Mouse (Mus musculus) yolk sac, embryonic 10.5 days (tissue): Measurements from ENCODE around the gene Nat8f6.
"Not testable (repeated sequence)": the region's sequence is repeated elsewhere in the genome, so short reads cannot be mapped to it uniquely, and the experiment has no call there.

ENCODE experiments used
- DNase-seq: peaks from one replicate; pipeline ENCODE4 v3.0.0-alpha.2; 2017; ENCODE audit warnings: low spot score

Nat8f6 gene

DNA sequence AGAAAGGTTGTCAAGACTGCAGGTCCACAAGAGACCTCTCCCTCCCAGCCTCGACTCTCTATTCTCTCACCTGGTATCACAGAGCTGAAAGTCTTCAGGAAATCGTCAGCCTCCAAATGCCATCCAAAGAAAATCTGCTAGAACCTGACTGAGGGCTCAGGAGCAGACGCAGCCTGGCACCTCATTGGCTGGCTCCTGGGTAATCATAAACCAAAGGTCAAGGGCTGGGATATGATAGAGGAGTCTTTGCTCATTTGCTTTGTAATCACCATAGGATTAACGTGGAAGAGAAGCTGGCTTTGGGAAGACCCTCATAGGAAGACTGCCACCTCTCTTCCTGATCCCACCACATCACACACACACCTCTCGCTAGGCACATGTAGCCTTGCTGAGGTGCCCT, at the start of gene Nat8f6, which contains the start of gene Nat8f5:
Nat8f6 (minus strand) TSS at position 118 of the 400 bp plus-strand sequence.
Nat8f5 (minus strand) TSS at position 136 of the 400 bp plus-strand sequence.
- DNase-seq = no peak

DNA sequence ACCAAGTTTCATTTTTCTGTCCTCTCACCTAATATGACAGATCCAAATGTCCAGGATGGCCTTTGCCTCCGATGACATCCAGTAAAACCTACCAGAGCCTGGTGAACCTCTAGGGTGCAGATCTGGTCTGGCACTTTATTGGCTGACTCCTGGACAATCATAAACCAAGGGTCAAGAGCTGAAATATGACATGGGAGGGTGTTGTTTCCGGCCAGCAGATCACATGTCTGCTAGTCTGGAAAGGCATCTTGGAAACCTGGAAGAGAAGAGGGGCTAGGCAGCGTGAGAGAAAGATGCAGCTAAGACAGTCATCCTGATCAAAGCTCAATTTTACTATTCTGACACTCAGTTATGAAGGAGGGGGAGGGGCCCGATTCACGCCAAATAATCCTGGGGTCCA, 48.3 kb upstream of the Nat8f6 start, which contains the start of gene Nat8f2:
Nat8f2 (minus strand) TSS at position 153 of the 400 bp plus-strand sequence.
- DNase-seq = not testable (repeated sequence)

DNA sequence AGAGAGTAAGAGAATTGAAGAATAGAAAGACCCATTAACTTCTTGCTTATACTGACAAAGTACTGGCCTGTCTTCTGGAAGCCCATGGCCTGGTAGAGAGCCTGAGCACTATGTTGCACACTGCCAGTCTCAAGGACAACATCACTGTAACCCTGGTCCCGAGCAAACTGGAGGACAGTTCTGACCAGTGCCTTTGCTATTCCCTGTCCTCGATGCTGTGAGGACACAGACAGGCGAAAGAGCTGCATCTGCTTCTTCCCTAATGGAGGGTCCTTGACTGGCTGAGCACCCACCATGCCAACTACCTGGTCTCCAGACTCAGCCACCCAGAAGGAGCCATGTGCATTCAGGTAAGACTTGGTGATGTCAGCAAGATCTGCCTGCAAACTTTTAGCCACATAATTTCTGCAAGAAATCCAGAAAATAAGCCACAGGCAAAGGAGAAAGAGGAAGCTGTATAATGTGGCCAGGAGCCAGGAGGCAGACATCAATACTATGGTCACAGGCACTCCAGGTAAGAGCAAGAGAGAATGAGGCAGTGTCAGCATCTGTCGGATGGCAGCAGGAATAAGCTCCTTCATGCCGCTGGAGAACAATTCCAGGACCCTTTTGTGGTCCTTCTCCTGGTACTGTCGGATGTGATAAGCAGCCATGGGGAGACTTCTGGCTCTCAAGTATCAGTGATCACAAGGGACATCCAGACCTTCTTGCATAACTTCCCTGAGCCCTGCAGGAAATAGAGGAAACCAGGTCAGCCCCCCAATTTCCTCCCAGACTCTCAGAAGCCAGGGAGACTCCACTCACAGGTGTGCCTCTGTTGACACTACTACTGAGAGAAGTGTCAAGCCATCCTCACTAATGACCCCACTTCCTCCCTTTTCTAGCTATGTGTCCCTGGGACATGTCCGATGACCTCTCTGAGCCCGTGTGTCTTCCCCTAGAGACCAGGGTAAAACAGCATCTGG, 47.3 kb upstream of the Nat8f6 start:
- DNase-seq = no peak

DNA sequence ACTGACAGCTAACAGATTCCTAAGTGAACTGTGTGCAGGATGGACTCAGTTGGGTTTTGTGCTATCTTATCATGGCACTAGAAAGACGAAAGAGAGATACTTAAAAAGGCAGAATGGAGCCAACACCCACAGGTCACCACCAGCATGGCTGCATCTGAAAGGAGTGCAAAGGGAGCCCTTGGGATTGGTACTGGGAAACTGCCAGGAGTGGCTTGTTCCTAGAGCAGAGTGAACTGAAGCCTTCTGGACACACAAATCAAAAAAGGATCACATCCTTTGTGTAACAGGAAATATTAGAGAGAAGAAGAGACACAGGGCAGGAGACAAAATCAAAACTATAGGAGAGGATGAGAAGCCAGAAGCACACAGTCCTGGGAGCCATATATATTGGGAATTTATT, 46.2 kb upstream of the Nat8f6 start:
- not testable (repeated sequence) for DNase-seq

DNA sequence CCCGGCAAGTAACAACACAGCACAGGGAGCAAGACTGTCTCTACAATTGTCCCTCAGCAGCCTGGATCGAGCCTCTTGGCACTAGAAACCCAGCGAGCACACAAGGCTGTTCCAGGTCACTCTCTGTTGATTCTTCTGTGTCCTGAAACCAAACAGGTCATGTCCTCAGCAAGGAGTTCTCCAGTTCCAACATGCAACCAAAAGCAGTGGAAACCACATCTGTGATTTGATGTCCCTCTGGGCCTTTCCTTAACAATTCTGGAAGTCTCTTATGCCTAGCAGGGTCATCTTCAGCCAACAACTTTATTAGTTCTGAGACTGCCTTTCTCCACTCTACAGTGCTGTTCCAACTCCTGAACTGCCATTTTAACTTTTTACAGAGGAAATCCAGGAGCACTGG, 45.4 kb upstream of the Nat8f6 start:
- DNase-seq = not testable (repeated sequence)

DNA sequence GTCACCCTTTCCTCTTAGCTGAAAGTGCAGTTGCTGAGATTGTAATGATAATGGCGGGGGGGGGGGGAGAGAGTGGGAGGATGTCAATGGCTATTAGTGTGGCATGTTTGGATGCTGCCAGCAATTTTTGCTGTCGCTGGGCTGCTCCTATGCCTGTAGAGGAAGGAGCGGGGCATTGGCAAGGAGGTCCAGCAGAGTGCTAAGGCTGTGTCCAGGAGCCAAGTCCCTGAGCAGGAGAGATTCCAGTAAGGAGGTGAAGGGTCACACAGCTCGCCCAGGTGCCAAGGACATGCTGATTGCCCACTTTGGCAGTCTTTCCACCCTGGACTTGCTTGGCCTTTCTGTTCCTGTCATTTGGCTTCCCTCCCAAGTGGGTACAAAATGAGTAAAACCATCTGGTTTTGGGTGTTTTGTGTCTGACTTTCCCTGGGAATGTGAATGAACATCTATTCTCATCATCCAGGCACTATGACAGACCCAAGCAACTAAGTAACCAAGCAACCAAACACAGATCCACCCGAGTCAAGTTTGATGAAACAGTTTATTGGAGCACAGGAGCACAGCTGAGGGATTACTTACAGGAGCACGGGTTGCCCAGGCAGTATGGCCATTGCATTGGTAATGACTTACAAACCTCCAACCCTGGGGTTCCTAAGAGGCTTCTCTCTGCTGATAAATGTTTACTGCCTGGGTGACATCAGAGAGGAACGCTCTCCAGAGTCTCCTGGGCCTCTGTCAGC, 44.3 kb upstream of the Nat8f6 start:
- DNase-seq = not testable (repeated sequence)

DNA sequence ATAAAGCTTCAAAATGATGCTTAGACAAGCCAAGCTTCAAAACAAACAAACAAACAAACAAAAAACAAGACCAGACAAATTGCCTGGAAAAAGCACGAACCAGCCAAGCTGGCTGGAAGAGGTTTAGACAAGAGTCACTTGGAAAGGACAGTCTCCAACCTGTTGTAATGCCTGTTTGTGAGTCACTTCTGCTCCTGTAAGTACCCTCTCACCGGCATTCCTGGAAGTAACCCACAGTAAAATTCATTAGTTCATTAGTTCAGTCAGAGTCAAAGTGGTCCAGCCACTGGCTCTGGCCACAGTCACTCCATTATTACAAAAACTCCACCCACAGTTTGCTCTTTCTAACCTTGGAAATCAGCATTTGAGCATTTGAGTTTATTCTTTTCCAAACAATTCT, 43.1 kb upstream of the Nat8f6 start:
- DNase-seq = no peak

DNA sequence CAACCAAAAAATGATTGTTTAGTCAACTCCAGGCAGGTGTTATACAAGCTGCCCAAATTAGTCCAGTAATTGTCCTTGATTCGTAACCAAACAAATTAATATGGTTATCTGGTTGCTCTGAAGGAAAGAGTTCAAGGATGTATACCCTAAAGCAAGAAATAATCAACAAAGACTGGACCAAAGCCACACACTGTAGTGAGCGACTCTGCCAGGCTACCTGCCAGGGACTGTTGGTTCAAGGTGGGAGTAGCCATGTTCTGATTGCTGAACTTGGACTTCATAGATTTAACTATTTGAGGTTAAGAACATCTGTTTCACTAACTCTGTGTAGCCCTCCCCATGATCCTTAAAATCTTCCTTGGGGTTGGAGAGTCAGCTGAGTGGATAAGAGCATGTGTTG, 42.4 kb upstream of the Nat8f6 start:
- no peak for DNase-seq

DNA sequence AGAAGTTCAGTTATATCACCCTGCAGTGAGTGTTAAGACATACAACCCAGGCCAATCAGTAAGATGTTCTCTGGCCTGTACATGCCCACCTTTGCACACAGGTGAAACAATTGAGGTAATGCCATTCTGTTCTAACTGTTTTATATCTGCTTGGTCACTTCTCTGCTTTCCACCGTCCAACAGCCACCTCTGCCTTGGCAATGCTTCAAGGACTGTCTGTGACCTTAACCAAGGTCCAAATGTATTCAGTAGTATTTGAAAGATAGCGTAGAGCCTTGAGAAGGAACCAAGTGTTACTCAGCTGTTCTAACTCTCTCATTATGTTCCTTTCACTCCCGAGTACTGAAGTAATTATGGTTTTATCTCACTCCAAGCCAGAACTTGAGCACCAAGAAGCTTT, 41.8 kb upstream of the Nat8f6 start:
- no peak for DNase-seq

DNA sequence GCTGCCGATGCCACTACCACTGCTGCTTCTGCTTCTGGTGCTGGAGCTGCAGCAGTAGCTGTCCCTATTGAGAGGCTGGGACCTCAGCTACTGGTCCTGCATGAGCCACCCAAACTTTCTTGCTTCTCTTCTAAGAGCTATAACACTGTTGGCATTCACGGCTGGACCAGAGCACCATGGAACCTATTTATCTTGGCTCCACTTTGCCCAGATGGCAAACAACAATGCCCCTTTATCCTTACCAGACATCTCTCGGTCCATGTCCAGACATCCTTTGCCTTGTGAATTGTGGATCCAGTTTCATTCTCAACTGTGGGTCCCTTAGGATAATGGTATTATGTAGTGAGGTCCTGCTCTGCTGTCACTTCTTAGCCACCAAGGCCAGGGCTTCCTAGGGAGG, 40.5 kb upstream of the Nat8f6 start:
- no peak for DNase-seq

DNA sequence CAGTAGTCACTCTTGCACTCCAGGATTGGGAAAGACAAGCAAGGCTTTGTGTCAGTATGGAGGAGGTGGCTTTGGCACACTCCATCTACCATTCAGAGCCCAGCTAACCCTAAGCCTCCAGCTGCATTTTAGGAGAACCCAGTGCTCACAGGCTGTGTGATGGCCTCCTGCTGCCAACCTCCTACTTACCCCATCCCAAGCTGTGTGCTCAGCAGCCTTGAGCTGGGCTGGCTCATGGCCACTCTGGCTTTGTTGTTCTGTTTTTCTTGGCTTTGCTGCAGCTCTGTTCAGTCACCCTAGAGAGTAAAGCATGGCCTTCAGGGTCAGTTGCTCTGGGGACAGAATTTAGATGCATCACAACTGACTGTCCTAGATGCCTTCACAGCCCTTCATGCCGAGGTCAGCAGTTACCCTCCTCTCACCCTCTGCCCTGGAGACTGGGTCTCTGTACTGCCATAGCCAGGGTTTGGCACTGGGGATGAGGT, 35.5 kb upstream of the Nat8f6 start:
- DNase-seq = no peak

DNA sequence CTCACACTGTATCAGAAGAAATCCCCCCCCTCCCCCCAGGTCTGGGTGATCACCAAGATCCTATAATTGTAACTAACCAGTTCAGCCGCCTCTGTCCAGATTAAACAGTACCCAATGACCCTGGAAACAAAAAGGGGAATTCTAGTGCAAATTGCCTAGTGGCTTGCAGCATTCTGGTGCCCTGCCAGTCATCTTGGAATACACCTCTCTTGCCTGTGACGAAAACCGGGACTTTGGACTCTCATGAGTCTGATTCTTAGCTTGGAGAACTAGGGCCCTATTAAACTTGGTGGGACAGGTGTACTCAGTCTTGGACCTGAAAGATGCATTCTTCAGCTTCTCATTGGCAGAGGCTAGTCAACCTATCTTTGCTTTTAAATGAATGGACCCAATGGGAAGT, 32.7 kb upstream of the Nat8f6 start:
- DNase-seq = no peak

DNA sequence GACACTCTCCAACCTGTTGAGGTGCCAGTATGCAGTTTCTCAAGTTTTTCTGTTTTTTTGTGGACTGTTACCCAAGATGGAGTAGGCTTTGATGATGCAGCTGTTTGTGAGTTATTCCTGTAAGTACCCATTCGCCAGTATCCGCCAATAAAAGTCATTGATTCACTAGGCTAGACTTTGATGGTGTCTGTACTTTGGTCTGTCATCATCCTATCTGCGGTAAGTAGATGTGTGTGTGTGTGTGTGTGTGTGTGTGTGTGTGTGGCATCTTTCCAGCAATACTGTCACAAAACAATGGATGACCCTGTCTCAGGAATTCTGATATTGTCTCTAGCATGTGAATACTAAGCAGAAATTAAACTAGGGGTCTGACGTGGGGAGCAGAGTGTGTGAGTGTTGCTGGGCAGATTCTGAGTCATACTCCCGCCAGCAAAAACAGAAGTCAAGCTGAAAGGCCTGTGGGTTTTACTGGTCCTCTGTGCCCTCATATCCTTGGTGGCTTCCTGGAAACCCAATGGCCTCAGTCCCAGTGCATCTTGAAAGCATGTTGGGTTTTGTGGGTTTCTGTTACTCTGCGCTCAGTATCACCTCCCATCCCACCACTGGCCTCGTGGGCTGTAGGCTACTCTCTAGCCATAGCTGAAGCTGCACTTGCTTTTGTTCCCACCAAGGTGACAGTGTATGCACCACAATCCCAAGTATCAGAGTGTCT, 30.5 kb upstream of the Nat8f6 start:
- peak; percentile 39 for DNase-seq

DNA sequence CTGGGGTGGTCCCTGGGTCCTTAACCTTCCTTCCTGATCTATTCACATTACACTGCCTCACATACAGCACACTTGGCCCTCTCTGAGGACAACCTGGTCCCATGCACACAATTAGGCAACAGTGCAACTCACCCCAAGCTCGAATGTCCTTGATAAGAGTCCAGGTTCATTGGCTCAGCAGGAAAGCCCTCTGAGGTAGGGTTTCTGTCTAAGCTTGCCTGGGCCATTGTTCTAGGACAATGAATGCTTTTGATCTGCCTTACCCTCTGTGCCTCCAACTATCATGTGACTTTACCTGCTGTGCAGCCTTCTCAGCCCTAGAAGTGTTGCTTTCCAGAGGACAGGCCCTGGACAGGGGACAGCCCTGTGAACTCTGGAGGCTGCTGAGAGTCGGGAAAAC, 28.5 kb upstream of the Nat8f6 start:
- DNase-seq = no peak

DNA sequence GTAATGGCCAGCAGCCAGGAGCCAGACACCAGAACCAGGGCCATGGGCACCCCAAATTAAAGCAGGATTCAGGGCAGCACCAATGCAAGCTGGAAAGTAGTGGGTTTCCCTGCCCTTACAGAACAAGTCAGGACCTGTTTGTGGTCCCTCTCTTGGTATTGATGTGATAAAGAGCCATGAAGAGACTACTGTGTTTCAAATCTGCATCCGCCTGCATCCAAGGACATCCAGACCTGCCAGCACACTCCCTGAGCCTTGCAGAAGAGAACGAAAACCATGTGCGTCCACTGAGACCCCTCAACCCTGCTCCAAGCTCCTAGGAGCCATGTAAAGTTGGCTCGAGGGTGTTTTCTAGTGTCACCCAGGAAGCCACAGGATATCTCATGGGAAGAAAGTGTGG, 27.4 kb upstream of the Nat8f6 start:
- no peak for DNase-seq

DNA sequence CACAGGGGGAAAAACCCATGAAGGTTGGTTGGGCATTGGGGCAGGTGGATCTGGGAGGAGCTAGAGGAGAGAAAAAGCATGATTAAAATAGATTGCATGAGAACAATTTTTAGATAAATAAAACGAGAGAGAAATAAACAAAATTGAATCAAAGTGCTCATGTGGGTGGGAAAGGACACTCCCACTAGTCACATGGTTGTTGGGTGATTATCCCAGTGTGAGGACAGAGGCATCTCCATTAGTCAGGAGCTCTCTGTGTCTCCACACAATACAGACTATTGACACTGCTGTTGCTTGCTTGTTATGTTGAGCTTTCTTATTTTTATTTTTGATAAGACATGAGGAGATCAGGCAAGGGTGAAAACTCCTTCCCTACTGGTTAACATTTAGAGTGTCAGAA, 26.2 kb upstream of the Nat8f6 start:
- DNase-seq = no peak

DNA sequence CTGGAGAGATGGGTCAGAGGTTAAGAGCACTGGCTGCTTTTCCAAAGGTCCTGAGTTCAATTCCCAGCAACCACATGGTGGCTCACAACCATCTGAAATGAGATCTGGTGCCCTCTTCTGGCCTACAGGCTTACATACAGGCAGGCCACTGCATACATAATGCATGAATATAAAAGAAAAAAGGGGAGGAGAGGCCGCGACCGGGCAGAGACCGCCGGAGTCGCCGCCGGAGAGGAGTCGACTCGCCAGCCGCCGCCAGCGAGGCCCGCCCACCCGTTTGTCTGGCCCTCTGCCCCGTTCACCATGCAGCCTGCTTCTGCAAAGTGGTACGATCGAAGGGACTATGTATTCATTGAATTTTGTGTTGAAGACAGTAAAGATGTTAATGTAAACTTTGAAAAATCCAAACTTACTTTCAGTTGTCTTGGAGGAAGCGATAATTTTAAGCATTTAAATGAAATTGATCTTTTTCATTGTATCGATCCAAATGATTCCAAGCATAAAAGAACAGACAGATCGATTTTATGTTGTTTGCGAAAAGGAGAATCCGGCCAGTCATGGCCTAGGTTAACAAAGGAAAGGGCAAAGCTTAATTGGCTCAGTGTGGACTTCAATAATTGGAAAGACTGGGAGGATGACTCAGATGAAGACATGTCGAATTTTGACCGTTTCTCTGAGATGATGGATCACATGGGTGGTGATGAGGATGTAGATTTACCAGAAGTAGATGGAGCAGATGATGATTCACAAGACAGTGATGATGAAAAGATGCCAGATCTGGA, 23.1 kb upstream of the Nat8f6 start:
- not testable (repeated sequence) for DNase-seq

DNA sequence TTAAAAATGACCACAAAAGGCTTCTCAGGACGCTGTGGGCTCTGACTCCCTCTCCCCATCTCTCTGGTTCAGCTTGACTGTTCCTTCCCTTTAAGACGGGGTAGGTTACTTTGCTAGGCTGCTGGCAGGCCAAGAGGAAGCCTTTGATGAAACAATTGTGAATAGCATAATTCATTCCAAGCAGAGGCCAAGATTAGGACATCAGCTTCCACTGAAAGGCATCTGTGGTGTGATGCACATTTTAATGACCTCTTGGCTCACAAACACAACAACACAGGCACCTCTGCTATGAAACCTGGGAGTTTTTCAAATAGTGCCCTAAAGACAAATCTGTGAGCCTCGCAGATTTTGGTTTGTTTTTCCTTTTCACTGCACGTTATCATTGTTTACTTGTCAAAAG, 19.2 kb upstream of the Nat8f6 start:
- no peak for DNase-seq

DNA sequence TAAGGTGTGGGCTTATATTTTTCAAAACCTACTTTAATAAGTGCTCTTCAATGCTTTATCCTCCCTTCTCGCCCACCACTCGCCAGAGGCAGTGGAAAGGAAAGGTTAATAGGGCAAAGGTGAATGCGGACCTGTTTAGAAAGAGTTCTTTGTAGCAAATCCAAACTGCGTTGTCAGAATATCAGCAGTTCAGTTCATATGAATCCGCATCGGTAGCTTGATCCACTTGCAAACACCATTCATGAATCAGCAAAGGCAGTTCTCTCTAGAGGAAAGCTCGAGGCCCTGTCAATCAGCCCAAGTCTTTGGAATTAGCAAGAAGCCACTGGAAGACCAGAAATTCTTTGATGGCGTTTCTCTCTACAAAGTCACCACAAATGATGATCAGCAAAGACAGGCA, 17.9 kb upstream of the Nat8f6 start:
- no peak for DNase-seq

DNA sequence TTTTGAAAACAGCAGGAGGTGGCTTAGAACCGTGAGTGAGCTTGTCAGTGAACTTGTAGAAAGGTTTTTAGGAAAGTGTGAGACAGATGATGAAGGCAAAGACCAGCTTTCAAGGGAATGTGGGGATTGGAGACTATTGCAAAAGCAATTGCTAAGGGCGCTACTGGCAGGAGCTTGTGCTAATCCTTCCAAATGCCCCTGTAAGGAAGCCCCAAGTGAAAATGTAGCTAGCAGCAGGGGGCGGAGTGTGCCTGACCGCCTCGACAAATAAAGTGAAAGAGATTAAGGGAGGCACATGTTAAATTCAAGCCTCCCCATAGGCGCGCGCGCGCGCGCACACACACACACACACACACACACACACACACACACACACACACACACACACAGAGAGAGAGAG, 16.6 kb upstream of the Nat8f6 start:
- peak; percentile 17 for DNase-seq

DNA sequence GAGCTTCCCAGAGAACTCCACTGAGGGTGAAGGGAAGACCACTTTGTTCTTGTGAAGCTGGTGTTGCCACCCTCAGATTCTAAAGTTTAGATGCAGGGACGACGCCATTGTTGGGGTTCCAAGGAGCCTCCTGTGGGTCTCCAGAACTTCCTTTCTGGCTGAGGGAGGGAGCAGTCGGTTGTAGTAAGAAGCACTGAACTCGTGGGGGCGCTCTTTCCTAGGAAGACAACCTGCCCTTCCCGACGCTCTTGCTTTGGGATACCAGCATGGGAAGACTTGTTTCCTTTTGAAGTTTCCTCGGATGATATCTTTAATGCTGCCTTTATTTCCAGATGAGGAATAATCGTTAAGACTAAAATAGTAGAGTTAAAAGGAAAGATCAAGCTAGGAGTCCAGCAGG, 16.1 kb upstream of the Nat8f6 start:
- not testable (repeated sequence) for DNase-seq
